Mouse (Mus musculus) left cerebral cortex, adult 2 months (tissue): ENCODE data around the gene Sept11. TPM values are rescaled to one million over a fixed set of nuclear protein-coding genes. Genes with fewer than 3 reads are reported as not detected.

Experiments used
- DNase-seq, 2 experiments: peaks; one replicate each; pipeline ENCODE4 v3.0.0; 2021 to 2022; ENCODE audit warnings: low spot score in 2 of 2, mixed read lengths in 1 of 2; ENCODE audit errors: extremely low spot score in 1 of 2
- H3K27ac ChIP-seq: fragments of 200-600 bp; 2 replicates; pipeline ENCODE4 v1.8.1; 2022
- H3K4me3 ChIP-seq: fragments of 200-600 bp; 2 replicates; pipeline ENCODE4 v1.8.1; 2022
- CTCF ChIP-seq: fragments of 200-600 bp; IDR thresholded peaks from 2 replicates; pipeline ENCODE4 v1.8.1; 2022; ENCODE audit warnings: antibody characterized with exemption, mild to moderate bottlenecking, moderate library complexity
- intact Hi-C: fragments of 180-260 bp; cut with DNase I; formaldehyde crosslinking; loops from one replicate; pipeline ENCODE4 v1.15.1; 2025
- total RNA-seq, 2 experiments: library from RNA; stranded (reverse); gene quantifications; 2 replicates each; pipeline ENCODE4 v1.2.3; 2021

Sept11 gene
- total RNA-seq, 2 experiments from 2014 or later, result 197 to 203 TPM

DNA sequence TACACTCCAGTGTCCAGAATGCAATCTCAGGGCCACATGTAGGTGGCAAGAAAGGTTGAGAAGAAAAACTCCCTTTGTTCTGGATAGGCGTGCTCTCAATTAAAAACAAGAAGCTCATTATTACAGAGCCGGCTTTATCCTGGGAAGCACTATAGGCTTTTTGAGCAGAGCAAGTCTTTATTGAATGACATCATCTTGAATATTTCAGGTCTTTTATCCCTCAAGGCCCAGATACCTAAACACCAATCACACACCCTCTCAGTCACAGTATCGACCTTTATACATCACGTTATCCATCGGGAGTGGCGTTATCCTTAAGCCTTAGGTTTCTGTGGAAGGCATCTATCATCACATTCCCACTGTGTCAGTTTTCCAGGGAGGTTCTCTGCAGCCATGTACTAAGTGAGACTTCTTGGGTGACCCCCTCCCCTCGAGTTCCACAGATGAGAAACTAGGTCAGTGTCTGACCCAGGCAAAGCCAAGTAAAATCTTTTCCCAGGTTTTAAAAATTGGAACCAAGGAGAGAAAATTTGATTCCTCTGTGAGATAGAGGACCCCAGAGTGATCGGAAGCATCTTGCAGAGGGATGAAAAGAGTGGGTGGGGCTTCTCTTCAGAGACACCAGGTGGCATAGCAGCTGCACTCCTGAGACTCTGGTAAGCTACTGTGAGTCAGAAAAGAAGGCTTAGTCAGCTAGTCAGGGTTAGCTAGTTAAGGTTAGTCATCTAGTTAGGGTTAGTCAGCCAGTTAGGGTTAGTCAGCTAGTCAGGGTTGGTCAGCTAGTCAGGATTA is 39.4 kb upstream of the Sept11 start:
- no peak overlapping the region for H3K4me3 ChIP-seq
- DNase-seq, result no peak
- peak; percentile 24 for TF ChIP-seq CTCF
- no peak overlapping the region for H3K27ac ChIP-seq
- intact Hi-C loops, result no loop called here

DNA sequence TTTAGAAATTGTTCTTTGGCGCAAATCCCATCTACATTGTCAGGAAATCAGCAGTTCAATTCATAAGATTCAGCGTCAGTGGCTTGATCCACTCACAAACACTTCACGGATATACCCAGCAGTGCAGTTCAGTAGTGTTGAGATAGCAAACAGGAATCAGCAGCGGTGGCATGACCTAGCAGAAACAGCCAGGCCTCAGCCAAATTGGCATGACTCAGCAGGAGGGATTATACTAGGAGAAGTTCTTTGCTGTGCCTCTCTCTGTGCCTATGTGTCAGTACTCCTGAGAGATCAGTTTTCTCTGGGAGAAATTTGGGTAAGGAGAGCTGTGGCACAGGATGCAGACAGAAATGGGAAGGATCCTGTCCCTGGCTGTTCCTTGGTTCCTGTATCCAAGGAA is 32.4 kb upstream of the Sept11 start:
- no peak overlapping the region for H3K27ac ChIP-seq
- no peak for DNase-seq
- H3K4me3 ChIP-seq, result no peak overlapping the region
- intact Hi-C loops, result loop anchor here (1.0 kb wide), 1 partner anchor 13 kb away; no protein-coding TSS in a partner anchor
- no peak for TF ChIP-seq CTCF

DNA sequence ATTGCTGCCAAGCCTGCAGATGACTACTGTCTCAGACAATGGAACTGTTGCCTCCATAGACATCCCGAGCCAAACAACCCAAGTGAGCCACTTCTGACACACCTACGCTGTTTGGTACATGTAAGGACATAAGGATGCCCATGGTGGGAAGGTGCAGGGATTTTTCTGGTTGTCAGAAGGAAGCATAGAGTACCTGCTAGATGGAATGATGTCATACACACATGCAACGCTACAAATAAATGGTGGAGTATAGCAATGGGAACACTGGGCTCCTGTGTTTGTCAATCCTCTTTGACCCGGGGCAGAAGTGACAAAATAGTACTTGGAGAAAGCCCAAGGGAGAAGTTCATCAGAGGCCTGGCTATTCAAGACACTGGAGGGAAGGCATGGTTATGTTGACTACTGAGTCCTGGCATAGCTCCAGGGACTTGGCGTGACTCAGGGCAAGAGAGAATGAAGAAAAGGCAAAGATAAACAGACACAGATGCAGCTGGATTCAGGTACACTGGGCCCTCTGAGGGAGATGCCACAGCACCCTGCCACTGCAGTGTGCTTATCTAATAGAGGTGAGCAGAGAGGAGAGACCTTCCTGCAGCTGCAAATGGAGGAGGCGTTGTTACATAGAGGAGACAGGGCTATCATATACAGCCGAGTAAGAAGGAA is 15.4 kb upstream of the Sept11 start:
- intact Hi-C loops, result no loop called here
- Histone ChIP-seq H3K4me3 (no peak overlapping the region), H3K27ac (no peak overlapping the region)
- no peak for DNase-seq
- TF ChIP-seq CTCF, result no peak

DNA sequence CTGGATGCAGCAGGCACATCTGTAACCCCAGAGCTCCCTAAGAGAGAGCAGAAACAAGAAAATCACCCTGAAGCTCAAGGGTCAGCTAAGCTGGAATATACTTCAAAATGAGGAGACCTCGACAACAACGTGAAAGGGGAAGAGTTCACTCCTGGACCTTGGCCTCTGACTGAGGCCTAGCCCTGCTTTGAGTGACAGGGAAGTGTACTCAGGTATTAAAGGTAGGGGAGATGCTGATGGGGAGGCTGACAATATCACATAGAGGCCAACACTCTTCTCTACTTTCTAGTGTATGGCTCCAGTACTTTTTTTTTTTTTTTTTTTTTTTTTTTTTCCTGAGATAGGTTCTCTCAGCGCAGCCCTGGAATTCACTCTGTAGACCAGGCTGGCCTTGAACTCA is 13.6 kb upstream of the Sept11 start:
- Histone ChIP-seq H3K4me3 (no peak overlapping the region), H3K27ac (no peak overlapping the region)
- TF ChIP-seq CTCF, result no peak
- intact Hi-C loops, result no loop called here
- no peak for DNase-seq

DNA sequence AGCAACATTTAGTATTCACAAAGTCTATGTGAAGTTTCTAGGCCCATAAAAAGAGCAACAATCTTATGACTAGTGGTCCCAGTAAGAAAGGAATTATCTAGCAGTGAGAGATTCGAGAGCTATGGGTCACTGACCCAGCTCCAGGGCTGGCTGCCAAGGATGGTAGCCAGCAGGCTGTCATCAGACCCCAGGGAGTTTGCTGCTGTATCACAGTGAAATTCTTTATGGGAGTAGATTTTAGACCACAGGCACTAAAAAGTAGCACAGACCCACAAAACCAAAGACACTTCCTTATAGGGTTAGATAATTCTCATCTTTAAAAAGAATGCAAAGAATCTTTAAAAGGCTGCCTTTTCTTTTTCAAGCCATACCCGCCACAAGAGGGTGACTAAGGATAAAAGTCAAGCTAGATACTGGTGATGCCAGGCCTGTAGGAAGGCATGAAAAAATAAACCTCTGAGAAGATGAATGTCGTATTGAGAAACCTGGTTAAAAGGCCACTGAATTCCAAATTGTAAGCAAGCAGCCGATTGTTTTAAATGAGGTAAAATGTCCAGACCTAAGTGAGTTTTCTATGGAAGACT is 8.1 kb upstream of the Sept11 start:
- no peak for DNase-seq
- intact Hi-C loops, result loop anchor here (2.0 kb wide), 1 partner anchor 182 kb away; the partner anchor contains the start of gene Ccng2

DNA sequence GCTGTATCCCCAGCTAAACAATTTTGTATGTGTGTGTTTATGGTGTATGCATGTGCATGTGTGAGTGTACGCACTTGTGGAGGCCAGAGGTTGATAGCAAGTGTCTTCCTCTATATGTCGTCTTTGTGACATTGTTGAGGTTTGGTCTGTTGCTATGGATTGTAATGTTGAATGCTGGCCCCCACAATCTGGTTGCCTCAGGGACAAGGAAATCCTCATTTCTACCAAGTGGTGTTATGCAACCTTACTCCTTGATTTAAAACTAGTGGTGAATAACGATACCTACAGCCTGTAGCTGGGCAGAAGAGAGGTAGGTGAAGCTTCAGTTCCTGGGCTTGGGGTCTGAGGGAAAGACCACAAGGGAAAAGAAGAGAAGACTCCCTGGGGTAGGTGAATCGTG is 7.3 kb upstream of the Sept11 start:
- no peak overlapping the region for H3K4me3 ChIP-seq
- intact Hi-C loops, result loop anchor here (2.0 kb wide), 1 partner anchor 181 kb away; the partner anchor contains the start of gene Ccng2
- H3K27ac ChIP-seq, result no peak overlapping the region
- TF ChIP-seq CTCF, result no peak; the same call in 1 of the 2 replicates
- no peak for DNase-seq

More for the DNA sequence above, 8.1 kb upstream of the Sept11 start:
- Histone ChIP-seq H3K4me3 (no peak overlapping the region), H3K27ac (no peak overlapping the region)
- peak; percentile 40 for TF ChIP-seq CTCF

DNA sequence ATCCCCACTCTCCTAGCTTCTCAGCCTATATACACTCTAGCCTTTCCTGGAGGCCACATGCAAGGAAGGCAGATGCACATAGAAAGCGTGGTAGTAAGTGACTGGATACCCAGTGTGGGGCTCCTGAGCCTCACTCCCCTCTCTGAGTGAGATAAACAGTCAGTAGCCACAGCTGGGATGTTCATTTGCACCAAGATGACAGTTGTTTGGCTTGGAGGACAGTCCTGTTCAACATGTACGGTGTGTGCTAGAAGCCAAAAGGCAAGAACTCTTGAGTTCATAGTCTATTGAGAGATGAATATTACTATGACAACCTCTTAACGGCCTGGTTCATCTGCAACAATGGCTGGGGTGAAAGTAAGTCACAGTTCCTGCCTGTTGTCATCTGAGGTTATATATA is 2.0 kb upstream of the Sept11 start:
- TF ChIP-seq CTCF, result no peak
- DNase-seq, result no peak
- no peak overlapping the region for H3K27ac ChIP-seq
- intact Hi-C loops, result loop anchor here (5.0 kb wide), 1 partner anchor 36 kb away; no protein-coding TSS in a partner anchor
- no peak overlapping the region for H3K4me3 ChIP-seq

DNA sequence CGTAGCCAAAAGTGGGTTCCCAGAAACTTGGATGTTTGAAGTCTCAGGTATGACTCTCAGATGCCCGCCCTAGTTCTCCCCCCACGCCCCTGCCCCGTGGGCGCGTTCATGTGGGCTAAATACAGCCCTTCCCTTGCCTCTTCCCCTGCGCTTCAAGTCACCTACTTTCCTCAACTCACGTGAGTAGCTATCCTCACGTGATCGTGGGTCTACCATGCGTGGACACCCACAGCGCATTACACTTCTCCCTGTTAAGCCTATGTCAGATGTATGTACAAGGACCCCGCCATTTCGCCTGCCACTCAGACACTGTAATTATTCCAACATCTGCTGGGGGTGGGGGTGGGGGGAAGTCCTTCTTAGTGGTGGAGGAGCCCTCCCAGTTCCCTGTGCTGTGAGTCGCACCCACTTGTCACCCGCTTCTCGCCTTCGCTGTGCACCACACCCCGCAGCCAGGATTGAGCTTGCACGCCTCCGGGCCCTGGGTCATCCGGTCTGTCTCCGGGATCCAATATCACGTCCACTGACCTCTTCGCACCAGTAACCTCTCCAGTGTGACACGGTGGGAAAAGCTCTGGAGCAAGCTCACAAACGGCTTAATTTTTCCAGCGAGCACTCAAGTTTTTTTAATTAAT is 973 bp upstream of the Sept11 start:
- Histone ChIP-seq H3K4me3 (peak overlapping the region; percentile 87), H3K27ac (peak overlapping the region; percentile 98)
- TF ChIP-seq CTCF, result no peak
- intact Hi-C loops, result loop anchor here (2.0 to 5.0 kb wide), 4 partner anchors 35 to 175 kb away; partner anchors contain the start of gene Ccng2
- DNase-seq, result peak; percentile 43 to 51

DNA sequence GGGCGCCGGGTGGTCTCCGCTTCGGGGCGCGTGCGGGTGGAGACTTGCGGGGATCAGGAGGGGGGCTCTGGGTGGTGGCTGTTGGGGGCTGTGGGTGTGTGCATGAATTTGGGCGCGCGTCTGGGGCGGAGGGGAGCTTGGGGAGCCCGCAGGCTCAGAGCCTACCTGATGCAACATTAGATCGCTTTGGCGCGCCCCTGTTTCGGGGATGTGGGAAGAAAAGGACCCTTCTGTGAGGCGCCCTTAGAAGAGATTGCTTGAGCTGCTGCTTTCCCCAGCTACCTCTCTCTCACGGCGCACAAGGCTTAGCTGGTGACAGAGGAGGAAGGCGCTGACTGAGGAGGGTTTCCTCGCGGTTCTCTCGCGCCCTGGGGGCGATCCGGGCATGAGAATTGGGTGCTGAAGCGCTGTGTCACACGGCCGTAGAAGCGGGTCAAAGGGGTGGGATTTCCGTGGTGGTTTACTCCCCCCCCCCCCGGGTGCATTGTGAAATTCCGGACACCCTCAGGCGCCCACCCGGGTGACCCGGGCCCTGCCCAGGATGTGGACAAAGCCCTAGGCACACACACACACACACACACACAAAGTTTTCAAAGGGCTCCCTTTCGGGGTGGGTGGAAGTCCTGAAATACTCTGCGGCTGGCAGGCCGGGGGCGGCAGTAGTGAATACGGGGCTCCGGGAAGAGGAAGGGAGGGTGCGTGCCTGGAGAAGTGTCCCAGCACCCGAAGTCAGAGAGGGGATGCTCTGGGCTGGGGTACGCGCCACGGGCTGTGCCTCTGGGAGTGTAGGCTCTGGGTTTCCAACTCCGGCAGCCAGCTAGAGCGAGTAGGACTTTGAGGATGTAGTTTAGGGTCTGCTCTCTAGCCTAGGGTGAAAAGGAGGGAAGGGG is 646 bp downstream of the Sept11 start:
- intact Hi-C loops, result loop anchor here (2.0 to 5.0 kb wide), 4 partner anchors 33 to 173 kb away; partner anchors contain the start of gene Ccng2
- peak overlapping the region; percentile 87 for H3K4me3 ChIP-seq
- peak overlapping the region; percentile 98 for H3K27ac ChIP-seq
- no peak for TF ChIP-seq CTCF
- peak; percentile 53 to 55 for DNase-seq

DNA sequence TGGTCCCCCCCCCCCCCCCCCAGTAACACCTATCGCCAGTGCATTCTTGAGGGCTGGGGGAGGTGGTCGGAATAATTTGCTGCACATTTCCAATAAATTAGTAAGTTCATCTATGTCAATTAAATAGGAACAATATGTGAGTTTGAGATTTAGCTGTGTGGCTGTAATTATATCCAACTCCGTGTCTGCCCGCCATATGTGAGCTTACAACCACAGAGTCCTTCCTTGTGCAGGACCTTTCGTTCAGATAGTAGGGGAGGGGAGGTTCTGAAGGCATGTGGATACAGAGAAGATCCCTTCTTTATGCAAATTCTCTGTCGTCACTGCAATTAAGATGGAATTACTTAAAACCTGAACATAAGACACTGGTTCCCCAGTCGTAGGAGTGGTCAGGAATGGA is 2.1 kb downstream of the Sept11 start:
- no peak for DNase-seq

More for the DNA sequence above, 2.1 kb downstream of the Sept11 start:
- Histone ChIP-seq H3K27ac (no peak overlapping the region), H3K4me3 (peak overlapping the region; percentile 87)
- intact Hi-C loops, result no loop called here
- TF ChIP-seq CTCF, result no peak
